Mouse (Mus musculus) left cerebral cortex, adult 18-20 months (tissue): Measurements from ENCODE around the gene Ubxn1. TPM values are rescaled to one million over a fixed set of nuclear protein-coding genes. Genes with fewer than 3 reads are reported as not detected.
"Not testable (repeated sequence)": the region's sequence is repeated elsewhere in the genome, so short reads cannot be mapped to it uniquely, and the experiment has no call there.

ENCODE experiments used
- DNase-seq, 2 experiments: peaks; one replicate each; pipeline ENCODE4 v3.0.0; 2021 to 2022; ENCODE audit warnings: low spot score in 2 of 2, mixed read lengths in 1 of 2
- total RNA-seq, 2 experiments: library from RNA; stranded (reverse); gene quantifications; 2 replicates each; pipeline ENCODE4 v1.2.3; 2021

Ubxn1 gene
- total RNA-seq, 2 experiments from 2014 or later, result 91.4 to 96.7 TPM

DNA sequence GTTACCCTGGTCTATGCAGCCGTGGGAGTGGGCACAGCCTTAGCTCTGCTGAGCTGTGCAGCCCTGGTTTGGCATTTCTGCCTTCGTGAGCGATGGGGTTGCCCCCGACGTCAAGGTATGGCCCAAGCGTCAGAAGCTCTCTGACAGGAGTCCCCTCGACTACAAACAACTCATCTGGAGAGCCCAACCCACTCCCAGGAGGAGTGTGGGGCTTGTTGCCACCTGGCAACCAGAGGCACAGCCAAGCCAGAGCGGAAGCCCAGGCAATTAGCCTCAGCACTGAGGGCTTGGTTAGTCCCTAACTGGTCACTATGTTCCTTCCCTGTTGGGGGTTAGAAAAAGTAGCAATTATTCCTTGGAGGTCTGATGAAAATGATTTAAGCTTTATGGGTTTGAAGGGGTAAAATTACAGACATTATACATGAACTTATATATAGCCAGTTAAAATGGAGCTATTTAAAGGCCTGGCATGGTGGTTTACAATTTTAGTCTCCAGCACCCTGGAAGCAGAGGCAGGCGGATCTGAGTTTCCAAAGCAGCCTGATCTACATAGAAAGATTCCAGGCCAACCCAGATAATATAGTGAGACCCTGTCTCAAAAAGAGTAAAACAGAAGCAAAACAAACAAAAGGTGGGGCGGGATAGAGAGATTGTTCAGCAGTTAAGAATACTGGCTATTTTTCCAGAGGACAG, 18.9 kb upstream of the Ubxn1 start:
- peak in 1 of 2 experiments; percentile 23 for DNase-seq

DNA sequence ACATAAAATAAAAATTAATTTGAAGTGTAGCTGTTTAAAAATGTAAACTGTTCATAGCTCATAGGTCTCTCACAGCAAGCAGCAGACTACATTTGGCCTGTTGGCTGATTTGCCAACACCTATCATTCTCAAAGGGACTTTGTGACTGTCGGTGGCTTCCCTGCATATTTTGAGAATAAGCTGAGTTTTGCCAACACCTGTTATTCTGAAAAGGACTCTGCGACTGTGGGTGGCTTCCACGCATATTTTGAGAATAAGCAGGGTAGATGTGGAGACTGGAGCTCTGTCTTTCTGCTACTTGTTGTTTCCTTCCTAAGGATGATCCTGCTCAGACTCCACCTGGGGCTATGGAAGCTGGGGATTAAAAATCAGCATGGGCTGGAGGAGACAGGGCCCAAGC, 18.2 kb upstream of the Ubxn1 start:
- DNase-seq, result peak in 1 of 2 experiments; percentile 21

- peak in 1 of 2 experiments; percentile 60 for DNase-seq
These were observed 13.6 kb upstream of the Ubxn1 start for GRCm38 (mm10) chr19:8857689-8858088.

DNA sequence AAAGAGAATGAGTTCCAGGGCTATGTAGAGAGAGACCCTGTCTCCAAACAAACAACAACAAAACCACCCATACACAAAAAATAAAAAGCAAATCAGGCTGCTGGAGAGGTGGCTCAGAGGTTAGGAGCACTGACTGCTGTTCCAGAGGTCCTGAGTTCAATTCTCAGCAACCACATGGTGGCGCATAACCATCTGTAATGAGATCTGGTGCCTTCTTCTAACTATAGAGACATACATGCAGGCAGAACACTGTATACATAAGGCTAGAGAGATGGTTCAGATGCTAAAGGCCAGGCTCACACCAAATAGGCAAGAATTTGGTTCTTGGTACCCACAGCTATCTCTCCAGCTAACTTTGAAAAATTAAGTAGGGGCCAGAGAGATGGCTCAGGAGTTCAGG, 12.3 kb upstream of the Ubxn1 start:
- DNase-seq, result no peak

GRCm38 (mm10) chr19:8864265-8864664, 7.0 kb upstream of the Ubxn1 start:
- DNase-seq, result no peak

DNA sequence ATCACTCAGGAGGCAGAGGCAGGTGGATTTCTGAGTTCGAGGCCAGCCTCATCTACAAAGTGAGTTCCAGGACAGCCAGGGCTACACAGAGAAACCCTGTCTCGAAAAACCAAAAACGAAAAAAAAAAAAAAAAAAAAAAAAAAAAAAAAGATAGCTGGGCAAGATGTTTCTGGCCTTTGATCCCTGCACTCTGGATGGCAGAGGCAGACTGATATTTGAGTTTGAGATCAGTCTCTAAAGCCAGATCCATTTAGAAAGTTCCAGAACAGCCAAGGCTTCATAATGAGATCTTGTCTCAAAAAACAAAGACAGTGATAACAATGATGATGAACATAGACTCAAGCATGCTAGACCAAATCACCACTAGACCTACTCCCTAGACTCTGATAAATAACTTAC, 915 bp upstream of the Ubxn1 start:
- DNase-seq, result not testable (repeated sequence)

GRCm38 (mm10) chr19:8870838-8871237, 458 bp upstream of the Ubxn1 start:
- no peak for DNase-seq

GRCm38 (mm10) chr19:8872266-8872840, 1.1 kb downstream of the Ubxn1 start:
- DNase-seq, result no peak

GRCm38 (mm10) chr19:8875031-8875430, 3.7 kb downstream of the Ubxn1 start:
- no peak for DNase-seq

DNA sequence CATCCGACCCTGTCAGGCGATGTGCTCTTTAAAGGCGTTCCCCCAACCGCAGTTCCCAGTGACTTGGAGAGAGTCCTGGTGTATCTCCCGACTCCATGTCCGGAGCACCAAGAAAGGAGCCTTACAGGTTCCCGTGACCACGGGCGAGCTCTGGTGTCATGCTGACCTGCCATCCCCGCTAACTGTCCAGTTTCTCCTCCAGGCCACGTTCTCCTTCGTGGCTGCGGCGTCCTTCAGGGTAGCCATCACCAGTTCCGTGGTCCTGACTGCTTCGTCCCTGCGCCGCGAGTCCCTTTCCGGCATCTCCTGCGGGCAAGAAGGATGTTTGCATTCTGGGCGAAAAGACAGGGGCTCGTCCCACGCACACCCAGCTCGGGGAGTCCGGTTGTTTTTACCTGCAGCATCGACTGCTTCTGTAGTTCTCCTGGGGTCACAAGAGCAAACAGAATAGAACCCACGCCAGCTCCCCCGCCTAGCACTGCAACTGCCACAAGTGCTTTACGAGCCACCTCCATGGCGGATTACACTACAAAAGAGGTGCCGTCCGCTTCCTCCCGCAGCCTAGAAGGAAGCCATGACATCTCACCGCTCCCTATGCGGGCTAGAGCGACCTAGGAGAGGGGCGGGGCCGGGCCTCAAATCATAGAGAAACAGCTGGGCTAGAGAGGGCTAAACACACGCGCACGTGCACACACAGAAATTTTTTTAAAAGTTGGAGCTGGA, 9.2 kb downstream of the Ubxn1 start, which contains the start of gene Uqcc3:
Gene Uqcc3 (minus strand): TSS at position 613 of the 723 bp plus-strand sequence.
- DNase-seq, result peak; percentile 85 to 90

- no peak for DNase-seq
These were observed 9.7 kb downstream of the Ubxn1 start for GRCm38 (mm10) chr19:8881034-8881392.

GRCm38 (mm10) chr19:8883616-8884015, 12.3 kb downstream of the Ubxn1 start, which contains the start of the genes Lbhd1 and Gm49403:
Gene Lbhd1, plus strand, starts transcription at chr19:8883732.
Gene Gm49403, plus strand, starts transcription at chr19:8883930.
- DNase-seq, result no peak

DNA sequence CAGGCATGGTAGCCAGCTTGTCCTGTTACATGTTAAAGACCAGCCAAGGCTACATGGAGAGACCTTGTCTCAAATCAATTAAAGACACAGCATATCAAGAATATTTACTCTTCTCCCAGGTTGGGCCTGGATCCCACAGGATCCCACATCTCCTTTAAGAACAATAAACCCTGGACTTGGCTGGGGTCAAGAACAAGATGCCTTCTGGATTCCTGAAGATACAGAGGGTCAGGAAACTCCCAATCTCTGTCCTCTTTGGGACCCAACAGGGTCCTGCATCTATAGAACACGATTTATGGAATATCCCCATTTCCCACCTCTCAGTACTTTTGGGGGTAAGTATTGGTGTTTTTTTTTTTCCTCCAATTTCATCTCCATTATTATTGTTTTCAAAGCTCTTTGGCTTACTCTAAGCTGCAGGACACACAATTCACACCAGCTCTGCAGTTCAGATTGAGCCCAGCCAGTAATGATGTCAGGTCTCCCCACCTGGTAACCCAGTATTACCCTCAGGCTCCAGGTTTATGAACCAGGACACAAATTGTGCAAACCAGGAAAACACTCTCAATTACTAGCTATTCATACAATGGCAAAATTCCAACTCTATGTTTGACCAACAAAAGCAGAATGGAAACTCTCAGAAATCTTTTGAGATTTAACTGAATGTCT, 15.8 kb downstream of the Ubxn1 start:
- DNase-seq, result no peak

DNA sequence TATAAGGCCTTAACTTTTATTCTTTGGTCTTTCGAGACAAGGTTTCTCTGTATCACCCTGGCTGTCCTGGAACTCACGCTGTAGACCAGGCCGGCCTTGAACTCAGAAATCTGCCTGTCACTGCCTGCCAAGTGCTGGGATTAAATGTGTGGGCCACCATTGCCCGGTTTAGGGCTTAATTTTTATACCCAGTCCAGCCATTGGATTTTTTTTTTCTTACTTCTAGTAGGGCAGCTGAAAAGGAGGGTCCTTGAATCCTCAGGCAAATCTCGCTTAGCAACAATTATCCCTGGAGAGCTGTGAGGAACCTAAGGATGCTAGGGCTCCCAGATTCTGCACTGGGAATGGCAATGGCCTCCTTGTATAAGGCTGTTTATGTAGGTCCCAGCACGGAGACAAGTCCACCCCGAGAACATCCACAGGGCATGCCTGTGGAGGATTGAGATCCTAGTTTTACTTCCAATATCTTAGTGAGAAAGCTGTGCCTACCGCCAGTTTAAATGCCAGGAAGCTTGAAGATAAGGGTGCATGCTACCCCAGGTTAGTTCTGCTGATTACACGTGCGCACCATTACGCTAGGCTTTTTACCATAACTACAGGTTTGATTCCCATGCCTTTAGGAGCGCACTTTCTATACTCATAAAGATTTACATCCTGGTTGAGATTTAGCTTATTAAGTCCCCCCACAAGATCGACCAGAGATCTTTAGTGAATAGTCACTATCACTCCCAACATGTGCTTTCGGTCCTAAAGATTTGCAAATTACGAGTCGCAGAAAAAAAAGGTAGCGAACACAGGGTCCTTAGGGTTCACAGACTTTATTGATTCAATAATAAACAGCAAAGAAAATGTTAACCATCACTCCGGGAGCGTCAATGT, 16.5 kb downstream of the Ubxn1 start:
- DNase-seq, result no peak

GRCm38 (mm10) chr19:8888511-8889385, 17.5 kb downstream of the Ubxn1 start, which contains the start of the genes 1810009A15Rik and Gm49416:
Gene 1810009A15Rik, plus strand, starts transcription at chr19:8888853.
Gene Gm49416, plus strand, starts transcription at chr19:8888926.
- peak; percentile 93 to 94 for DNase-seq

- peak; percentile 84 to 87 for DNase-seq
These were observed 21.8 kb downstream of the Ubxn1 start, which contains the start of gene Ints5 for GRCm38 (mm10) chr19:8892829-8893766. Gene Ints5, plus strand, starts transcription at chr19:8893005.

DNA sequence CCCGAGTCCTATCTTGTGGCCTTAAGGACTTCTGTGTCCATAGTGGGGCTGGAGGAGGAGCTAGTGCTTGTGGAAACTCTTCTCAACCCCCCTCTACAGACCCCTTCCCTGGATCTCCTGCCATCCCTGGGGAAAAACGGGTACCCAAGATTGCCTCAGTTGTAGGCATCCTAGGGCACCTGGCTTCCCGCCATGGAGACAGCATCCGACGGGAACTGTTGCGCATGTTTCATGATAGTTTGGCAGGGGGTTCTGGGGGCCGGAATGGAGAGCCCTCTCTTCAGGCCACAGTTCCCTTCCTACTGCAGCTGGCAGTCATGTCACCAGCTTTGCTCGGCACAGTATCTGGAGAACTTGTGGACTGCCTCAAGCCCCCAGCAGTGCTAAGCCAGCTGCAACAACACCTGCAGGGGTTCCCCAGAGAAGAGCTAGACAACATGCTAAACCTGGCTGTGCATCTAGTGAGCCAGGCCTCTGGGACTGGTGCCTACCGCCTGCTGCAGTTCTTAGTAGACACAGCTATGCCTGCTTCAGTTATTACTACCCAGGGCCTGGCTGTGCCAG, 24.2 kb downstream of the Ubxn1 start:
- DNase-seq, result no peak

GRCm38 (mm10) chr19:8896231-8896630, 24.9 kb downstream of the Ubxn1 start:
- DNase-seq, result not testable (repeated sequence)
